Mouse (Mus musculus): ENCODE measurements around the gene Cds2.
A peak's percentile ranks its signal among the peaks of the same experiment; 100 is the strongest.
"Not testable (repeated sequence)": the region's sequence is repeated elsewhere in the genome, so short reads cannot be mapped to it uniquely, and the experiment has no call there.

The Cds2 gene

DNA sequence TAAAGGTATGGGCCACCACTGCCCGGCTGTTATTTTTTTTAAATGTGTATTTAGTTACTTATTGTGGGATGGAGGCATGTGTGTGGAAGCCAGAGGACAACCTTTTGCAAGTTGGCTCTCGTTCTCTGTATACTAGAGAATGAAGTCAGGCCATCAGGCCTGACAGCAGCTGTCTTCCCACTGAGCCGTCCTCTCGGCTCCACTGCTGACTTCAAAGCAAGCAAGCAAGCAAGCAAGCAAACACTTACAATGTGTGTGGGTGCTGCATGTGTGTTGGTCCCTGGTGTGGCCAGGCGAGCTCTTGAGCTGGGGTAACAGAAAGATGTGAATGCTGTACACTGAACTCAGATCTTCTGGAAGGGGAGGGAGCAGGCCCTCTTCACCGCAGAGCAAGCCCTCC is 27.9 kb downstream of the Cds2 start:
- DNase-seq (ENCODE audit: low read depth, low spot score): no peak

- no peak for DNase-seq (ENCODE audit: low read depth, low spot score)
Measured at GRCm38 (mm10) chr2:132291265-132291664, 28.3 kb downstream of the Cds2 start.

GRCm38 (mm10) chr2:132292083-132292482 is 29.1 kb downstream of the Cds2 start:
- DNase-seq (ENCODE audit: low read depth, low spot score): no peak

DNA sequence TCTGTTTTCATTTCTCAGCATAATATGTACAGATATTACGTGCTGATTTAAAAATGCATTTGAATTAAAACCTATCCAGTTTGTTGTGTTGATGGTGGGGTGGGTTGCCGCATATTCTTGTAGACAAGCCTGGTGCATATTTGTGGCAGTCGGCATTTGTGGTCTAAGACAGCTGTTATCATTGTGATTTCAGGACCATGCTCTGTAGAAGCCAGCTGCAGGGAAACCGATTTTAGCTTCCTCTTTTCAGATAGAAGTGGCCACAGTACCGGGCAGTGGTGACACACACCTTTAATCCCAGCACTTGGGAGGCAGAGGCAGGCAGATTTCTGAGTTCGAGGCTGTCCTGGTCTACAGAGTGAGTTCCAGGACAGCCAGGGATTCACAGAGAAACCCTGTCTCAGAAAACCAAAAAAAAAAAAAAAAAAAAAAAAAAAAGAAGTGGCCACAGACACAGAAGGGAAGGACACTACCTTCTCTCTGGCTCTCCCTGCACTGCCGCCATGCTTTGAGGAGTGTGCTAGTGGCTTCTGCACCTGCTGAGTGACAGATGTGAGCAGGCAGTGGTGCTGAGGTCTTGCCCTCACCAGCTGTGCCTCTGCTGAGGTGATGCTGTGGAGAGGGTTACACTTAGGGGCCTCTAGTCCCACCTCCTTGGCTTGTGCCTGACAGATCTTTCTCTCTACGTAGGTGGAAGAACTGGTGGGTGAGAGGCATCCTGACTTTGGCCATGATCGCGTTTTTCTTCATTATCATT is 30.9 kb downstream of the Cds2 start:
- DNase-seq (ENCODE audit: low read depth, low spot score): no peak

GRCm38 (mm10) chr2:132298250-132298649 is 35.3 kb downstream of the Cds2 start:
- DNase-seq (ENCODE audit: low read depth, low spot score): no peak

DNA sequence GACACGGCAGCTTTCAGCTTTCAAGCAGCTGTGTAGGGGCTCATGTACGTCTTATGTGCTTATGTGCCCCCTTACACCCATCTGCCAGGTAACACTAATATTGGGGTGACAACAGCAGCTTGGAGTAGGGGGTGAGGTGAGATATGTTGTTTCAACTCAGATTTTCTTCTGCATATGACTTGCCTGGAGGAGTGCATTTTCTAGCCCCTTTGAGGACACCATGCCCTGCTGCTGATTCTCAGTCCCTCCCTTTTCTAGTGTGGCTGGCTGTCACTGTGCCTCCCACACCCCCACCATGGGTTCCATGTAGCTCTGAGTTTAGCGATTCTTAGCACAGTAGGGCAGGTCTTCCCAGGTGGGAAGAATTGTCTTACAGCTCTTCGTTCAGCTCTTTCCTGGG is 38.5 kb downstream of the Cds2 start:
- DNase-seq (ENCODE audit: low read depth, low spot score): no peak

GRCm38 (mm10) chr2:132305165-132305564 is 42.2 kb downstream of the Cds2 start:
- no peak for DNase-seq (ENCODE audit: low read depth, low spot score)

- no peak for DNase-seq (ENCODE audit: low read depth, low spot score)
Measured at GRCm38 (mm10) chr2:132305988-132306387, 43.0 kb downstream of the Cds2 start.

DNA sequence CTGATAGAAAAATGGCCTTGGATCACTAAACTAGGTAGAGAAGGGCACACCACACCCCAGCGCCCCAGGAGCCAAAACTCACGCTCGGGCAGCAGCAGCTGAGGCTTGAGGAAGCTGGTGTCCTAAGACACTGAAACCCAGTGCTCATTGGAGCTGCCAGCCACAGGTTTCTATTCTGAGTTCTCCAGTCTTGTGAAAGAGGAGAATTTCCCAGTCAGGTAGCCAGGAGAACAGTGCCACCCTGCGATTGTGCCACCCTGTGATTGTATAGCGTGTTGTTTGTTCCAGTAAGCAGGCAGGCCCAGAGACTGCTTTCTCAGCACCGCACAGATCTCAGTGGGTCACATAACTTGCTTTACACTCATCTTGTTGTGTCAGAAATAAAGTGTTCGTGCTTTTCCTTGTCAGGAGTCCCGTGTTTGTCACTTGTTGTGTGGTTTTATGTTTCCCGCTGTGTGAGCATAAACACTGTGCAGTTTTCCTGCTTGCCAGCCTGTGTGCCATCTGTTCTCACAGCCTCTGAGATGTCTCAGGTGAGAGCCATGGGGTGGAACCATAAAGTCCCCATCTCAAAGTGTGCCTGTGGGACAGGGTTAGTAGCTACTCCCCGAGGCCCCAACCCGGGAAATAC is 44.4 kb downstream of the Cds2 start:
- no peak for DNase-seq (ENCODE audit: low read depth, low spot score)

GRCm38 (mm10) chr2:132308829-132309228 is 45.9 kb downstream of the Cds2 start:
- DNase-seq (ENCODE audit: low read depth, low spot score): no peak

DNA sequence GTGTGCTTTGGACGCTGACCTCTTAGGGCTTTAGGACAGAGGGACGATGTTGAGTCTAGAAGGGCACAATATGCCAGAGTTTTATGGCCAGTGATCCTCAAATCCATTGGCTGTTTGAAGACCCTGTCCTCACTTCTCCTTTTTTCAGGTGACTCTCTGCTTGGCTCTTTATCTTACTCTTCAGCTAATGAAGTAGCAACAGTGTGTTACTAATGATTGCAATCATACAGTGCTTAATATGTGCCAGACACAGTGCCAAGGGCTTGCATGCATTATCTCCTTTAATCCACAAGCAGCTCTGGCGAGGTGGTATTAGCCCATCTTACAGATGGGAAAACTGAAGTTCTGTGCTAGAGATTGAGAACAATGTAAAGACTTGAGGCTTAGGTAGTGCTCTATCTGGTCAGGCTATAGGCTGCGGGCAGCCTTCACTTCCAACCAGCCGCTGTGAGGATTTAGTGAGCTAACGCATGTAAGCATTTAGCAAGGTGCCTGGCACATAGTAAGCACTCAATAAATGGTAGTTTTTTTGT is 46.5 kb downstream of the Cds2 start:
- no peak for DNase-seq (ENCODE audit: low read depth, low spot score)

- no peak for DNase-seq (ENCODE audit: low read depth, low spot score)
Measured at GRCm38 (mm10) chr2:132312616-132313015, 49.7 kb downstream of the Cds2 start.

GRCm38 (mm10) chr2:132313568-132313967 is 50.6 kb downstream of the Cds2 start:
- DNase-seq (ENCODE audit: low read depth, low spot score): no peak

GRCm38 (mm10) chr2:132314057-132314456 is 51.1 kb downstream of the Cds2 start:
- not testable (repeated sequence) for DNase-seq (ENCODE audit: low read depth, low spot score)

GRCm38 (mm10) chr2:132316041-132316808 is 53.3 kb downstream of the Cds2 start:
- peak; percentile 53 for DNase-seq (ENCODE audit: low read depth, low spot score)

DNA sequence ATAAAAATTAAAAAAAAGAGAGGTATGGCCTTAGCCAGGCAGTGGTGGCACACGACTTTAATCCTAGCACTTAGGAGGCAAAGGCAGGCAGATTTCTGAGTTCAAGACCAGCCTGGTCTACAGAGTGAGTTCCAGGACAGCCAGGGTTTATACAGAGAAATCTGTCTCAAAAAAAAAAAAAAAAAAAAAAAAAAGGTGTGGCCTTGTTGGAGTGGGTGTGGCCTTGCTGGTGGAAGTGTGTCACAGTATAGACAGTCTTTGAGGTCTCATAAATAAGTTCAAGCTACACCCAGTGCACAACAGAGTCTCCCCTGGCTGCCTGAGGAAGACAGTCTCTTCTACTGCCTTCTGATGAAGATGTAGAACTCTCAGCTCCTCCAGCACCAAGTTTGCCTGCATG is 54.2 kb downstream of the Cds2 start:
- DNase-seq (ENCODE audit: low read depth, low spot score): no peak

- no peak for DNase-seq (ENCODE audit: low read depth, low spot score)
Measured at GRCm38 (mm10) chr2:132320516-132320915, 57.6 kb downstream of the Cds2 start.

DNA sequence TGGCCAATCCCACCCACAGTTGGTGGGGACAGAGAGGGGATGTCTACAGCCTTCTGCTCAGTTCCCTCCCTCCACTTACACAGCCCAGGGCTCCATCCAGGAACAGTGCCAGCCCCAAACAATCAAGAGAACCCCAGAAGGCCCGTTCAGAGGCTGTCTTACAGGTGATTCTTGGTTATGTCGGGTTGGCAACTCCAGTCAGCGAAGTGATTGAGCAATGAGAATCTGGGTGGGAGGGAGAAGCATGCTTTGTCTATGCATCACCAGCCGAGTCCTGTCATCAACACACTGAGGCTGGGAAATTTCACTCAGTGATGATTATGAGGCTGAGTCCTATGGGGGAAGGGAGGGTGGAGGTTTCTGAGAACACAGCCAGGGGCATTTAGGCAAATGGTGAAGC is 60.6 kb downstream of the Cds2 start:
- DNase-seq (ENCODE audit: low read depth, low spot score): no peak

DNA sequence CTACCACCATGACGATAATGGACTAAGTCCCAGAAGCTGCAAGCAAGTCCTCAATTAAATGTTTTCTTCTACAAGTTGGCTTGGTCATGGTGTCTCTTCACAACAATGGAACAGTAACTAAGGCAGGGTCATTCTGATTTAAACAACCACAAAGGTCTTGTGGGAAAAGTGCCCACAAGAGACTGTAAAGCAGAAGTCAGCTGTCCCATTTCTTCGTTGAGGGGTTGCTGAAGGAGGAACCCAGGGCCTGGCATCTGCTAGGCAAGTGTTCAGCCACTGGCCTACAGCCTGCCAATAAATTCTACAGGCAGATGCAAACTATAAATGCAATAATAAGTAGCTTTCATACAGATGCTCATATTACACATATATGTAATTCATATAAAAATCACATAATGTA is 74.3 kb downstream of the Cds2 start:
- no peak for DNase-seq (ENCODE audit: low read depth, low spot score)

GRCm38 (mm10) chr2:132340350-132340749 is 77.4 kb downstream of the Cds2 start:
- no peak for DNase-seq (ENCODE audit: low read depth, low spot score)

DNA sequence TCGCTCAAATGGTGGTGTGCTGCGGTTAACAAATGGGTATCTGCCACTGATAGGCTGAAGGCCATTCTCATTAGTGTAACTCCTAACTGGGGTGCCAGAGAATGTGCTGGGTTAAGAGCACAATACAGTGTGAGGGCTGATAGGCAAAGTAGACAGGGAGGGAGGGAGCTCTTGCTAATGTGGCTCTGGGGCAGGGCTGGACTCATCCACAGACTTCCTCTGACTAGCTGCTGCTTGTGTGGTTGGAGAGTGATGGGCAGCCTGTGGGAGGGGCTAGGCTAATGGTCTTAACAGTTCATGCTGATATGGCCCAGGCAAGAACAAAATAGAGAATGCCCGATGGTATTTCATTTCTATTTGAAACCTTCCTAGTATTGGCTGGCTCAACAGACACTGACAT is 78.3 kb downstream of the Cds2 start:
- DNase-seq (ENCODE audit: low read depth, low spot score): no peak

DNA sequence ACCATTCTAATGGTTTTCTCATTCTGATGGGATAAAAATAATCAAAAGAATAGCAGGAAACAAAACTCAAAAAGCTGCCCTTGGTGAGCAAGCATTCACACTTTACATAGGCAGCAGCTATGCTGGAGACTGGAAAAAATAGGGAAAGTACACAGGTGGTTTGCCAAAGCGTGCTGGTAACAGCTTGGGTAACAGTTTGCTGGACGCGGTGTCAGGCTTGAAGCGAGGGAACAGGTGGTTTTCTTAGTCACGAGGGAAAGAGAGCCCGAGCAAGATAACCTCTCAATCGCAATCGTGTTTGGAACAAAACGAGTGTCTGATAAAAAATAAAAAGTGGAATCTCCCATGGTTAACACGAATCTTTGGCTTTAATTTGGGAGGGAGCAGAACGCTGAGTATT is 80.9 kb downstream of the Cds2 start:
- DNase-seq (ENCODE audit: low read depth, low spot score): no peak

Data from retina, adult 2 months (tissue).